Mouse (Mus musculus) CH12.LX (cell line): ENCODE data around the gene St6gal2.

Source experiments
- CTCF ChIP-seq, 2 experiments: IDR thresholded peaks in 1 of 2; conservative IDR thresholded peaks in 1 of 2; 2 replicates each; pipeline ENCODE4 v1.5.1; 2011 to 2012; ENCODE audit warnings: low read depth in 2 of 2, low read length in 2 of 2, improper control_type of control experiment in 1 of 2, inconsistent platforms in 1 of 2, mild to moderate bottlenecking in 1 of 2, moderate library complexity in 1 of 2
- MAX ChIP-seq: IDR thresholded peaks from 2 replicates; pipeline ENCODE4 v1.6.1; 2011; ENCODE audit warnings: low read length, improper control_type of control experiment
- POLR2A ChIP-seq: IDR thresholded peaks from 2 replicates; pipeline ENCODE4 v1.6.1; 2011; ENCODE audit warnings: low read depth, mild to moderate bottlenecking, improper control_type of control experiment, low read length
- SMC3 ChIP-seq: IDR thresholded peaks from 2 replicates; pipeline ENCODE4 v1.6.1; 2011; ENCODE audit warnings: low read depth, low read length, improper control_type of control experiment
- TBP ChIP-seq: conservative IDR thresholded peaks from 2 replicates; pipeline ENCODE4 v1.6.1; 2011; ENCODE audit warnings: low read depth, low read length, improper control_type of control experiment
- TCF12 ChIP-seq: IDR thresholded peaks from 2 replicates; pipeline ENCODE4 v1.6.1; 2014; ENCODE audit warnings: low read depth, mild to moderate bottlenecking, inconsistent platforms, low read length, improper control_type of control experiment
- UBTF ChIP-seq: IDR thresholded peaks from 2 replicates; pipeline ENCODE4 v1.6.1; 2012; ENCODE audit warnings: low read depth, mild to moderate bottlenecking, inconsistent platforms, low read length, improper control_type of control experiment, moderate library complexity

DNA sequence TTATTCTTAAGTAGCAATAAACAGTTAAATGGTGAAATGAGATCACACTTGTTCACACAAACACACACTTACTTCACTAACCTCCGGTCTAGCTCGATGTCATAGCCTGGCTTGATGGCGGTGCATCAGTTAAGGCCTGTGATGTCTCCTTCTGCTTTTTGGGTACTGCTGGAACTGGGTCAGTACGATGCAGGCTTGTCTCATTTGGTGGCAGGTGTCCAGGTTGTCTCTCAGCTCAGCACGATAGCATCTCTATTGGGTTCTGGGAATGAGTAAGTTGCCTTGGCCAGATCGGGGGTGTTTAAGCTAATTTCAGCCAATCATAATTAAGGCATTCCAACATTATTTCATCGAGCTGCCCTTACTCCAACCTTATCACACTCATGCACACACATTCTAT, 86.7 kb downstream of the St6gal2 start:
- TF ChIP-seq MAX (no peak), UBTF (no peak), POLR2A (no peak), CTCF (conservative IDR thresholded peaks at IDR 0.05 in 1 of 2, IDR thresholded peaks at IDR 0.05 in 1 of 2; ENCODE audit: low read depth in 2 of 2, low read length in 2 of 2) (no peak), SMC3 (no peak), TCF12 (no peak), TBP (no peak)
